Mouse (Mus musculus) kidney, postnatal 14 days (tissue): ENCODE measurements around the gene Cox4i2.

Experiments
- DNase-seq: peaks from one replicate; pipeline ENCODE4 v3.0.0; 2022; ENCODE audit warnings: mixed read lengths

Gene Cox4i2

GRCm38 (mm10) chr2:152771571-152771970 lies 17.6 kb downstream of the Cox4i2 start:
- peak; percentile 74 for DNase-seq

- DNase-seq = no peak
These were observed 18.3 kb downstream of the Cox4i2 start for GRCm38 (mm10) chr2:152772231-152772630.

GRCm38 (mm10) chr2:152775357-152775756 lies 21.4 kb downstream of the Cox4i2 start:
- DNase-seq = no peak

- DNase-seq = no peak
These were observed 22.0 kb downstream of the Cox4i2 start for GRCm38 (mm10) chr2:152776019-152776418.

GRCm38 (mm10) chr2:152776435-152776834 lies 22.5 kb downstream of the Cox4i2 start:
- no peak for DNase-seq

GRCm38 (mm10) chr2:152777081-152777480 lies 23.1 kb downstream of the Cox4i2 start:
- DNase-seq = no peak

- no peak for DNase-seq
These were observed 26.5 kb downstream of the Cox4i2 start for GRCm38 (mm10) chr2:152780466-152780865.

- DNase-seq = peak; percentile 49
These were observed 27.2 kb downstream of the Cox4i2 start for GRCm38 (mm10) chr2:152781031-152781711.

GRCm38 (mm10) chr2:152782656-152783055 lies 28.7 kb downstream of the Cox4i2 start:
- DNase-seq = no peak

GRCm38 (mm10) chr2:152783241-152783640 lies 29.3 kb downstream of the Cox4i2 start:
- no peak for DNase-seq

GRCm38 (mm10) chr2:152784640-152785039 lies 30.7 kb downstream of the Cox4i2 start:
- DNase-seq = no peak

- DNase-seq = peak; percentile 88
These were observed 31.7 kb downstream of the Cox4i2 start for GRCm38 (mm10) chr2:152785446-152786350.

GRCm38 (mm10) chr2:152787136-152787535 lies 33.2 kb downstream of the Cox4i2 start:
- peak; percentile 75 for DNase-seq

- no peak for DNase-seq
These were observed 33.6 kb downstream of the Cox4i2 start for GRCm38 (mm10) chr2:152787543-152787942.

- DNase-seq = peak; percentile 51
These were observed 35.0 kb downstream of the Cox4i2 start for GRCm38 (mm10) chr2:152788892-152789421.

GRCm38 (mm10) chr2:152789591-152789999 lies 35.6 kb downstream of the Cox4i2 start:
- peak; percentile 54 for DNase-seq

- peak; percentile 74 for DNase-seq
These were observed 38.5 kb downstream of the Cox4i2 start for GRCm38 (mm10) chr2:152792461-152792860.

GRCm38 (mm10) chr2:152793381-152793780 lies 39.4 kb downstream of the Cox4i2 start:
- DNase-seq = no peak

- DNase-seq = no peak
These were observed 40.4 kb downstream of the Cox4i2 start for GRCm38 (mm10) chr2:152794281-152794827.

GRCm38 (mm10) chr2:152797589-152797988 lies 43.6 kb downstream of the Cox4i2 start:
- DNase-seq = no peak

GRCm38 (mm10) chr2:152799954-152800761 lies 46.2 kb downstream of the Cox4i2 start:
- DNase-seq = no peak

GRCm38 (mm10) chr2:152800762-152801113 lies 46.8 kb downstream of the Cox4i2 start:
- DNase-seq = no peak

- no peak for DNase-seq
These were observed 48.3 kb downstream of the Cox4i2 start for GRCm38 (mm10) chr2:152802303-152802702.
